Mouse (Mus musculus): Measurements from ENCODE around the gene Ddt.
"Not testable (repeated sequence)": the region's sequence is repeated elsewhere in the genome, so short reads cannot be mapped to it uniquely, and the experiment has no call there.

Ddt gene

GRCm38 (mm10) chr10:75774102-75774501 is 888 bp upstream of the Ddt start:
- no peak for ATAC-seq (ENCODE audit: low TSS enrichment)

- ATAC-seq (ENCODE audit: low TSS enrichment): not testable (repeated sequence)
These were observed 5.5 kb downstream of the Ddt start for GRCm38 (mm10) chr10:75767756-75768155.

GRCm38 (mm10) chr10:75766856-75767255 is 6.4 kb downstream of the Ddt start:
- ATAC-seq (ENCODE audit: low TSS enrichment): no peak

- peak; percentile 14; the same call in 1 of the 2 replicates for ATAC-seq (ENCODE audit: low TSS enrichment)
These were observed 8.4 kb downstream of the Ddt start for GRCm38 (mm10) chr10:75764519-75765473.

GRCm38 (mm10) chr10:75763682-75764518 is 9.3 kb downstream of the Ddt start, which contains the start of gene Cabin1:
TSS of gene Cabin1 (minus strand) at chr10:75764341.
- ATAC-seq (ENCODE audit: low TSS enrichment): peak; percentile 100

GRCm38 (mm10) chr10:75762413-75762812 is 10.8 kb downstream of the Ddt start:
- ATAC-seq (ENCODE audit: low TSS enrichment): no peak

- ATAC-seq (ENCODE audit: low TSS enrichment): no peak
These were observed 12.9 kb downstream of the Ddt start for GRCm38 (mm10) chr10:75760311-75760710.

GRCm38 (mm10) chr10:75756719-75757118 is 16.5 kb downstream of the Ddt start:
- ATAC-seq (ENCODE audit: low TSS enrichment): no peak

- ATAC-seq (ENCODE audit: low TSS enrichment): peak; percentile 81
These were observed 29.2 kb downstream of the Ddt start for GRCm38 (mm10) chr10:75744017-75744416.

- peak; percentile 83 for ATAC-seq (ENCODE audit: low TSS enrichment)
These were observed 29.8 kb downstream of the Ddt start for GRCm38 (mm10) chr10:75743369-75743768.

GRCm38 (mm10) chr10:75740866-75741265 is 32.3 kb downstream of the Ddt start:
- no peak for ATAC-seq (ENCODE audit: low TSS enrichment)

- no peak for ATAC-seq (ENCODE audit: low TSS enrichment)
These were observed 47.8 kb downstream of the Ddt start for GRCm38 (mm10) chr10:75725449-75725848.

Data from frontal cortex, adult (tissue).